Mouse (Mus musculus): ENCODE data around the gene Npdc1.
A peak's percentile ranks its signal among the peaks of the same experiment; 100 is the strongest.

Npdc1 gene

GRCm38 (mm10) chr2:25364313-25364712 is 34.8 kb upstream of the Npdc1 start:
- Histone ChIP-seq H3K27me3 (ENCODE audit: insufficient read depth, low read length) (peaks cover 22% of the 10 kb centered on the region), H3K4me1 (replicated peaks; ENCODE audit: low read depth, low read length) (peaks cover 34% of the 10 kb centered on the region), H3K36me3 (ENCODE audit: insufficient read depth, low read length) (peaks cover 54% of the 10 kb centered on the region), H3K4me3 (replicated peaks; ENCODE audit: low read length) (peak overlapping the region; percentile 95), H3K9me3 (ENCODE audit: low read length) (no peaks in the 10 kb centered on the region)
- no peak for TF ChIP-seq POU5F1 (IDR thresholded peaks at IDR 0.05; ENCODE audit: borderline replicate concordance, low read length)

- TF ChIP-seq NANOG (IDR thresholded peaks at IDR 0.05; ENCODE audit: borderline replicate concordance, low read length) (no peak), CTCF (conservative IDR thresholded peaks at IDR 0.05; ENCODE audit: low read length) (no peak), POU5F1 (IDR thresholded peaks at IDR 0.05; ENCODE audit: borderline replicate concordance, low read length) (no peak)
- H3K9me3 ChIP-seq (ENCODE audit: low read length): no peaks in the 10 kb centered on the region
- peaks cover 24% of the 10 kb centered on the region for H3K27me3 ChIP-seq (ENCODE audit: insufficient read depth, low read length)
- peaks cover 34% of the 10 kb centered on the region for H3K4me1 ChIP-seq (replicated peaks; ENCODE audit: low read depth, low read length)
- H3K36me3 ChIP-seq (ENCODE audit: insufficient read depth, low read length): peaks cover 50% of the 10 kb centered on the region
- H3K4me3 ChIP-seq (replicated peaks; ENCODE audit: low read length): peak overlapping the region; percentile 95
Measured at GRCm38 (mm10) chr2:25364761-25365090, 34.4 kb upstream of the Npdc1 start.

- peak within 1 kb of the TSS; percentile 95 for H3K4me3 ChIP-seq (replicated peaks; ENCODE audit: low read length)
- peaks cover 24% of the 10 kb centered on the region for H3K27me3 ChIP-seq (ENCODE audit: insufficient read depth, low read length)
- TF ChIP-seq NANOG (IDR thresholded peaks at IDR 0.05; ENCODE audit: borderline replicate concordance, low read length) (no peak), CTCF (conservative IDR thresholded peaks at IDR 0.05; ENCODE audit: low read length) (no peak), POU5F1 (IDR thresholded peaks at IDR 0.05; ENCODE audit: borderline replicate concordance, low read length) (no peak)
- H3K36me3 ChIP-seq (ENCODE audit: insufficient read depth, low read length): peaks cover 45% of the 10 kb centered on the region
- peaks cover 34% of the 10 kb centered on the region for H3K4me1 ChIP-seq (replicated peaks; ENCODE audit: low read depth, low read length)
- H3K9me3 ChIP-seq (ENCODE audit: low read length): no peaks in the 10 kb centered on the region
Measured at GRCm38 (mm10) chr2:25365091-25365761, 33.9 kb upstream of the Npdc1 start, which contains the start of gene Uap1l1. Gene Uap1l1, minus strand, starts transcription at chr2:25365682.

- H3K36me3 ChIP-seq (ENCODE audit: insufficient read depth, low read length): peaks cover 16% of the 10 kb centered on the region
- H3K27me3 ChIP-seq (ENCODE audit: insufficient read depth, low read length): peaks cover 31% of the 10 kb centered on the region
- TF ChIP-seq POU5F1 (IDR thresholded peaks at IDR 0.05; ENCODE audit: borderline replicate concordance, low read length) (no peak), NANOG (IDR thresholded peaks at IDR 0.05; ENCODE audit: borderline replicate concordance, low read length) (no peak), CTCF (conservative IDR thresholded peaks at IDR 0.05; ENCODE audit: low read length) (no peak)
- peaks cover 39% of the 10 kb centered on the region for H3K4me1 ChIP-seq (replicated peaks; ENCODE audit: low read depth, low read length)
- H3K9me3 ChIP-seq (ENCODE audit: low read length): no peaks in the 10 kb centered on the region
- no peak overlapping the region for H3K4me3 ChIP-seq (replicated peaks; ENCODE audit: low read length)
Measured at GRCm38 (mm10) chr2:25369996-25370395, 29.2 kb upstream of the Npdc1 start.

GRCm38 (mm10) chr2:25371764-25372643 is 27.1 kb upstream of the Npdc1 start, which contains the start of gene Sapcd2:
Gene Sapcd2, plus strand, starts transcription at chr2:25372321.
- no peaks in the 10 kb centered on the region for H3K9me3 ChIP-seq (ENCODE audit: low read length)
- peaks cover 39% of the 10 kb centered on the region for H3K4me1 ChIP-seq (replicated peaks; ENCODE audit: low read depth, low read length)
- H3K27me3 ChIP-seq (ENCODE audit: insufficient read depth, low read length): peaks cover 29% of the 10 kb centered on the region
- peak within 1 kb of the TSS; percentile 92 for H3K4me3 ChIP-seq (replicated peaks; ENCODE audit: low read length)
- TF ChIP-seq POU5F1 (IDR thresholded peaks at IDR 0.05; ENCODE audit: borderline replicate concordance, low read length) (no peak), CTCF (conservative IDR thresholded peaks at IDR 0.05; ENCODE audit: low read length) (no peak)
- peaks cover 36% of the 10 kb centered on the region for H3K36me3 ChIP-seq (ENCODE audit: insufficient read depth, low read length)

- Histone ChIP-seq H3K4me3 (replicated peaks; ENCODE audit: low read length) (peak overlapping the region; percentile 92), H3K36me3 (ENCODE audit: insufficient read depth, low read length) (peaks cover 44% of the 10 kb centered on the region), H3K4me1 (replicated peaks; ENCODE audit: low read depth, low read length) (peaks cover 43% of the 10 kb centered on the region), H3K9me3 (ENCODE audit: low read length) (no peaks in the 10 kb centered on the region), H3K27me3 (ENCODE audit: insufficient read depth, low read length) (peaks cover 31% of the 10 kb centered on the region)
- TF ChIP-seq POU5F1 (IDR thresholded peaks at IDR 0.05; ENCODE audit: borderline replicate concordance, low read length) (no peak), CTCF (conservative IDR thresholded peaks at IDR 0.05; ENCODE audit: low read length) (no peak), NANOG (IDR thresholded peaks at IDR 0.05; ENCODE audit: borderline replicate concordance, low read length) (no peak)
Measured at GRCm38 (mm10) chr2:25372644-25373391, 26.3 kb upstream of the Npdc1 start.

GRCm38 (mm10) chr2:25373431-25373830 is 25.7 kb upstream of the Npdc1 start:
- peaks cover 47% of the 10 kb centered on the region for H3K4me1 ChIP-seq (replicated peaks; ENCODE audit: low read depth, low read length)
- peaks cover 50% of the 10 kb centered on the region for H3K36me3 ChIP-seq (ENCODE audit: insufficient read depth, low read length)
- TF ChIP-seq POU5F1 (IDR thresholded peaks at IDR 0.05; ENCODE audit: borderline replicate concordance, low read length) (no peak), NANOG (IDR thresholded peaks at IDR 0.05; ENCODE audit: borderline replicate concordance, low read length) (no peak), CTCF (conservative IDR thresholded peaks at IDR 0.05; ENCODE audit: low read length) (no peak)
- no peaks in the 10 kb centered on the region for H3K9me3 ChIP-seq (ENCODE audit: low read length)
- peak overlapping the region; percentile 92 for H3K4me3 ChIP-seq (replicated peaks; ENCODE audit: low read length)
- H3K27me3 ChIP-seq (ENCODE audit: insufficient read depth, low read length): peaks cover 26% of the 10 kb centered on the region

- Histone ChIP-seq H3K27me3 (ENCODE audit: insufficient read depth, low read length) (peaks cover 20% of the 10 kb centered on the region), H3K4me1 (replicated peaks; ENCODE audit: low read depth, low read length) (peaks cover 72% of the 10 kb centered on the region), H3K36me3 (ENCODE audit: insufficient read depth, low read length) (peaks cover 55% of the 10 kb centered on the region), H3K9me3 (ENCODE audit: low read length) (no peaks in the 10 kb centered on the region), H3K4me3 (replicated peaks; ENCODE audit: low read length) (no peak overlapping the region)
- TF ChIP-seq POU5F1 (IDR thresholded peaks at IDR 0.05; ENCODE audit: borderline replicate concordance, low read length) (no peak), CTCF (conservative IDR thresholded peaks at IDR 0.05; ENCODE audit: low read length) (peak; percentile 93), NANOG (IDR thresholded peaks at IDR 0.05; ENCODE audit: borderline replicate concordance, low read length) (no peak)
Measured at GRCm38 (mm10) chr2:25376589-25376988, 22.6 kb upstream of the Npdc1 start.

Data from E14TG2a.4 (cell line).